Mouse (Mus musculus): ENCODE data around the gene 4930404N11Rik.

DNA sequence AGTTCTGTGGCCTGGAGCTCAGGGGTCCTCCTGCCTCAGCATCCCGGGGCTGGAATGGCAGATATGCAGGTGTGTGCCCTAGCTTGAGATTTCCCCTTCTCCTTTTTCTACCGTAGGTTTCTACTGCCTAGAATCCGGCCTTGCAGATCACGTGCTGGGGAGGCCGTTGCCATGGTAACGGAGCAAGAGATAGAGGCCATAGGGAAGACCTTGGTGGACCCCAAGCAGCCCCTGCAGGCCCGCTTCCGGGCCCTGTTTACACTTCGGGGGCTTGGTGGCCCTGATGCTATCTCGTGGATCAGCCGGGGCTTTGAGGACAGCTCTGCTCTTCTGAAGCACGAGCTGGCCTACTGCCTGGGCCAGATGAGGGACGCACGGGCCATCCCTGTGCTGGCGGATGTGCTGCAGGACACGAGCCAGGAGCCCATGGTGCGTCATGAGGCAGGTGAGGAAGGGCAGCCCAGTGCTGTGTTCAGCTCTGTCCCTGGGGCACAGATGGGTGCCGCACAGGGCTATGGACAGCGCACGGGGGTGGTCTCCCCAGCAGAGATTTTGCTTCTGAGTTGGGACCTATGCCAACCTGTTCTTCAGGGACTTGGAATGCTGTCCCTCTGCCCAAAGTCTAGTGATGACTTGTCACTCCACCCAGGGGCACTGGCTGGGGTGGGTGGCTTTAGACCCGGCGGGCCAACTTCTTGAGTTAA, 20.1 kb upstream of the 4930404N11Rik start:
- TF ChIP-seq CTCF (IDR thresholded peaks at IDR 0.05; ENCODE audit: low read depth, low read length) (no peak), POLR2AphosphoS5 (IDR thresholded peaks at IDR 0.05; ENCODE audit: insufficient replicate concordance, low read depth, low read length) (no peak), GATA1 (IDR thresholded peaks at IDR 0.05; ENCODE audit: borderline replicate concordance, low read length) (no peak), TAL1 (conservative IDR thresholded peaks at IDR 0.05; ENCODE audit: low read depth, low read length) (no peak), GATA2 (IDR thresholded peaks at IDR 0.05; ENCODE audit: borderline replicate concordance, low read depth, low read length) (no peak)
